Mouse (Mus musculus): ENCODE data around the gene Adam12.

Adam12 gene

GRCm38 (mm10) chr7:133863684-133864083 is 368.3 kb downstream of the Adam12 start:
- DNase-seq (ENCODE audit: low read depth), result no peak

- no peak for DNase-seq (ENCODE audit: low read depth)
Measured at GRCm38 (mm10) chr7:133863151-133863550, 368.8 kb downstream of the Adam12 start.

- no peak for DNase-seq (ENCODE audit: low read depth)
Measured at GRCm38 (mm10) chr7:133862723-133863122, 369.2 kb downstream of the Adam12 start.

- no peak for DNase-seq (ENCODE audit: low read depth)
Measured at GRCm38 (mm10) chr7:133862233-133862632, 369.7 kb downstream of the Adam12 start.

- DNase-seq (ENCODE audit: low read depth), result no peak
Measured at GRCm38 (mm10) chr7:133859548-133859947, 372.4 kb downstream of the Adam12 start.

- no peak for DNase-seq (ENCODE audit: low read depth)
Measured at GRCm38 (mm10) chr7:133858506-133858905, 373.4 kb downstream of the Adam12 start.

GRCm38 (mm10) chr7:133856278-133856677 is 375.7 kb downstream of the Adam12 start:
- peak; percentile 43 for DNase-seq (ENCODE audit: low read depth)

- DNase-seq (ENCODE audit: low read depth), result peak; percentile 9
Measured at GRCm38 (mm10) chr7:133850735-133851134, 381.2 kb downstream of the Adam12 start.

GRCm38 (mm10) chr7:133848180-133848579 is 383.8 kb downstream of the Adam12 start:
- no peak for DNase-seq (ENCODE audit: low read depth)

GRCm38 (mm10) chr7:133847175-133847574 is 384.8 kb downstream of the Adam12 start:
- DNase-seq (ENCODE audit: low read depth), result no peak

GRCm38 (mm10) chr7:133842079-133842478 is 389.9 kb downstream of the Adam12 start:
- no peak for DNase-seq (ENCODE audit: low read depth)

GRCm38 (mm10) chr7:133839546-133839945 is 392.4 kb downstream of the Adam12 start:
- DNase-seq (ENCODE audit: low read depth), result no peak
